Mouse (Mus musculus) skeletal muscle tissue, postnatal 0 days (tissue): ENCODE results near the gene Glce. TPM values are rescaled to one million over a fixed set of nuclear protein-coding genes. Genes with fewer than 3 reads are reported as not detected.

ENCODE experiments used
- microRNA-seq, 2 experiments: library from miRNA; unstranded; fragments of <30 nt; microRNA quantifications; one replicate each; pipeline ENCODE4; 2016
- polyA plus RNA-seq: library from polyadenylated mRNA; unstranded; fragments of >200 nt; fragmentation: Nextera tagmentation; extraction: Ambion mirVana; gene quantifications from 2 replicates; pipeline ENCODE4 v1.2.1, GENCODE M21; 2015

Gene Glce
- 9.3 and 11.5 TPM in 2 replicates for polyA plus RNA-seq

DNA sequence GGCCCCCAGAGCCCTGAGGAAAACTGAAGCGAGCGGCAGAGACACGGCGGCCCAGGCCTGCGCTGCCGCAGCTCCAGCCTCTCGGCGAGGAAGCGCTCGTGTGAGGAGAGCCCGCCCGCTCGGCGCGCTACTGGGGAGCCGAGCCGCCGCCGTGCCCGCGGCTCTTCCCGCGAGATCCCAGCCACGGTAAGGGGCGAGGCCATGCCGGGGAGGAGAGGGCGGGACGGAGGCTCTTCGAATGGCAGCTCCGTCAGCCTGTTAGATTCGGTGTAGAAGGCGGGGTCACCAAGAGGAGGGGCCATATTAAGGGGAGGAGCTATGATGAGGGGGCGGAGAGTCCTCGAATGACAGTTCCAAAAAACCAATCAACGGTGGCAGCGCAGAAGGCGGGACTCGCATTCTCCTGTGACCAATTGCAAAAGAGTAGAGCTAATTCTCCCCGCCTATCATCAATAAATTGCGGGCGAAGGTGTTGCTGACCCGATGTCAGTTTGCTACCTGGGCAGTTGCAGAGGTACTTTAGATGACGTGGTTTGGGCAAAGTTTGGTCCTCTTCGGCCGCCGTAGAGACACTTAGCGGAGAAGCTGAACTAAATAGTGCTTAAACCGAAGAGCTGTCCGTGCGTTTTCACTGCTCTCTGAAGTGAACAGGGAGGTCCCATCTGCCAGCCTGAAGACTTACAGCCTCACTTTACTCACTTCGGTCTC, at the start of gene Glce:
Glce (minus strand) TSS at position 148 of the 708 bp plus-strand sequence.

DNA sequence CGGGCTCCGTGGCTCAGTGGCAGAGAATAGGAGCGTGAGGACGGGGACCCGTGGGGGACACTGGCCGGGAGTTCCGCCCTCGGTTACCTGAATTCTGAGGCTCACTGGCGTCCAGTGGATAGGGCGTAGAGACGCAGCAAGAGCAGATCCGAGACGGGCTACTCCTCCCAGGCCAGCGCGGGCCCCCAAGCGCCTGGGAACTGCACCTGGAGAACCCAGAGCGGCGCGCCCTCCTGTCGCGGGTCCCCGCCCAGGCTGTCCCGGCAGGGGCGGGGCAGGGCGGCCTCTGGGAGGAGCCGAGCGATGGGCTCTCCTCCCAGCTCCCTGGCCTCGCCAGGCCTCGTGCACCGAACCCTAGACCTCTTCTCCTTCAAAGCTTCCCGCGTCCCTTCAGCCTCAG, 95.9 kb downstream of the Glce start, which contains the start of gene Paqr5:
Paqr5 (minus strand) TSS at position 257 of the 400 bp plus-strand sequence.

Small RNAs within 50 kb of the gene (microRNA-seq; reads per million reads assigned to microRNA genes)
- 0 to 0.41 reads per million in 2 experiments for gene Mir5133

Other genes starting within 250 kb of the Glce start
- gene Rplp1, start 208.1 kb downstream of the Glce start, polyA plus RNA-seq, result 959 and 1,058 TPM in 2 replicates
- 19.8 and 22.8 TPM in 2 replicates for gene Kif23, start 175.9 kb downstream of the Glce start, polyA plus RNA-seq
- 0.14 and 0.58 TPM in 2 replicates for gene Paqr5, start 95.8 kb downstream of the Glce start, polyA plus RNA-seq
- not detected in 2 replicates for gene Spesp1, start 159.6 kb upstream of the Glce start, polyA plus RNA-seq
- gene Anp32a, start 218.6 kb upstream of the Glce start, polyA plus RNA-seq, result 37.2 and 49.6 TPM in 2 replicates